Mouse (Mus musculus) olfactory bulb, adult 2 months (tissue): ENCODE results near the gene A130010J15Rik.

Experiments used
- CTCF ChIP-seq: fragments of 200-500 bp; IDR thresholded peaks from 2 replicates; pipeline ENCODE4 v1.5.1; 2012; ENCODE audit warnings: low read depth, mild to moderate bottlenecking, low read length, moderate library complexity; ENCODE audit not compliant: insufficient read depth
- POLR2A ChIP-seq: fragments of 200-500 bp; IDR thresholded peaks from 2 replicates; pipeline ENCODE4 v1.6.1; 2012; ENCODE audit warnings: mild to moderate bottlenecking, low read depth, low read length, moderate library complexity; ENCODE audit not compliant: insufficient read depth

GRCm38 (mm10) chr1:193159163-193159562, 8.7 kb upstream of the A130010J15Rik start:
- TF ChIP-seq CTCF (no peak), POLR2A (no peak)
